ENCODE assay signal across 8 mouse cellular contexts in genomic region chr15:80254207-80254606, GRCm38 (mm10). TPM values are rescaled to one million over a fixed set of nuclear protein-coding genes. Genes with fewer than 3 reads are reported as not detected.
DNase-seq lines count a peak whose midpoint lies in the region; ATAC-seq and TF ChIP-seq lines count a peak whose summit lies in the region.

No protein-coding gene starts in this region.

- peaks cover 8% of the 10 kb centered on the region for H3K36me3 ChIP-seq in embryonic facial prominence, embryonic 11.5 days (replicated peaks; ENCODE audit: control insufficient read depth, insufficient read depth, low read depth, low read length)
- H3K36me3 ChIP-seq in hindbrain, embryonic 12.5 days, result peaks cover 57% of the 10 kb centered on the region
- peaks cover 72% of the 10 kb centered on the region for H3K36me3 ChIP-seq in liver, embryonic 15.5 days (replicated peaks)
- H3K36me3 ChIP-seq in small intestine, adult 2 months (ENCODE audit: control insufficient read depth, insufficient read depth, low read length), result peaks cover 35% of the 10 kb centered on the region

- no peak for TF ChIP-seq CTCF in small intestine, adult 2 months (IDR thresholded peaks at IDR 0.05; ENCODE audit: extremely low read depth, insufficient read length, insufficient replicate concordance, low read depth, low read length)

- no peak for ATAC-seq in embryonic facial prominence, embryonic 11.5 days (replicated peaks; ENCODE audit: insufficient number of reproducible peaks, low FRiP score, low TSS enrichment, low read depth)
- ATAC-seq in hindbrain, embryonic 12.5 days (ENCODE audit: low FRiP score), result no peak
- no peak for ATAC-seq in liver, embryonic 15.5 days (ENCODE audit: insufficient read depth)

- 51% methylated on average over 6 of the region's 6 CpGs for WGBS in embryonic facial prominence, embryonic 11.5 days
- WGBS in hindbrain, embryonic 12.5 days, result 54% methylated on average over 6 of the region's 6 CpGs
- WGBS in liver, embryonic 15.5 days (ENCODE audit: insufficient replicate concordance), result 46% methylated on average over 6 of the region's 6 CpGs
- 9% methylated on average over 6 of the region's 6 CpGs for WGBS in small intestine, adult 2 months

- peak; percentile 53 for DNase-seq in cerebellum, adult 11-12 months
- DNase-seq in cerebellum, postnatal 4 days (ENCODE audit: low spot score in 2 of 2), result no peak
- peak; percentile 91 for DNase-seq in 3T3-L1 (ENCODE audit: low read depth, low spot score)
- no peak for DNase-seq in embryonic facial prominence, embryonic 11.5 days (ENCODE audit: low spot score)
- no peak for DNase-seq in frontal cortex, postnatal 25 days (ENCODE audit: low spot score in 2 of 2)

- H3K4me1 ChIP-seq in embryonic facial prominence, embryonic 11.5 days (ENCODE audit: control insufficient read depth, insufficient read depth, low read length), result no peaks in the 10 kb centered on the region; the same call in 1 of the 2 replicates
- peaks cover 38% of the 10 kb centered on the region for H3K4me1 ChIP-seq in hindbrain, embryonic 12.5 days
- peaks cover 83% of the 10 kb centered on the region for H3K4me1 ChIP-seq in liver, embryonic 15.5 days (replicated peaks)
- H3K4me1 ChIP-seq in small intestine, adult 2 months (ENCODE audit: control insufficient read depth, insufficient read depth, insufficient read length, low read length), result peaks cover 37% of the 10 kb centered on the region

- H3K9ac ChIP-seq in embryonic facial prominence, embryonic 11.5 days (replicated peaks; ENCODE audit: low read length), result peak overlapping the region; percentile 56
- peak overlapping the region; percentile 82 for H3K9ac ChIP-seq in hindbrain, embryonic 12.5 days
- H3K9ac ChIP-seq in liver, embryonic 15.5 days, result peak overlapping the region; percentile 80

- peak overlapping the region; percentile 70 for H3K27ac ChIP-seq in embryonic facial prominence, embryonic 11.5 days (replicated peaks; ENCODE audit: low read depth, low read length)
- H3K27ac ChIP-seq in hindbrain, embryonic 12.5 days, result peak overlapping the region; percentile 99
- H3K27ac ChIP-seq in liver, embryonic 15.5 days (replicated peaks), result peak overlapping the region; percentile 99
- H3K27ac ChIP-seq in small intestine, adult 2 months (ENCODE audit: insufficient read depth, low read depth, low read length), result peak overlapping the region; percentile 99

- H3K4me2 ChIP-seq in embryonic facial prominence, embryonic 11.5 days (ENCODE audit: low read depth, low read length), result peak overlapping the region; percentile 67
- peak overlapping the region; percentile 92 for H3K4me2 ChIP-seq in hindbrain, embryonic 12.5 days (replicated peaks)
- H3K4me2 ChIP-seq in liver, embryonic 15.5 days, result peak overlapping the region; percentile 92

- H3K4me3 ChIP-seq in embryonic facial prominence, embryonic 11.5 days (ENCODE audit: low read depth, low read length), result peak overlapping the region; percentile 39
- peak overlapping the region; percentile 100 for H3K4me3 ChIP-seq in hindbrain, embryonic 12.5 days
- H3K4me3 ChIP-seq in liver, embryonic 15.5 days (replicated peaks), result peak overlapping the region; percentile 92
- peak overlapping the region; percentile 66 for H3K4me3 ChIP-seq in small intestine, adult 2 months (ENCODE audit: low read depth, low read length)

- H3K27me3 ChIP-seq in embryonic facial prominence, embryonic 11.5 days (ENCODE audit: control insufficient read depth, insufficient read depth, low read length), result no peaks in the 10 kb centered on the region
- H3K27me3 ChIP-seq in hindbrain, embryonic 12.5 days, result no peaks in the 10 kb centered on the region
- H3K27me3 ChIP-seq in liver, embryonic 15.5 days, result no peaks in the 10 kb centered on the region
- no peaks in the 10 kb centered on the region for H3K27me3 ChIP-seq in small intestine, adult 2 months (ENCODE audit: control insufficient read depth, insufficient read depth, low read length)

- no peaks in the 10 kb centered on the region for H3K9me3 ChIP-seq in embryonic facial prominence, embryonic 11.5 days (replicated peaks; ENCODE audit: control insufficient read depth, low read length)
- no peaks in the 10 kb centered on the region for H3K9me3 ChIP-seq in hindbrain, embryonic 12.5 days (replicated peaks)
- H3K9me3 ChIP-seq in liver, embryonic 15.5 days (replicated peaks), result no peaks in the 10 kb centered on the region

- TF ChIP-seq POLR2A in small intestine, adult 2 months (IDR thresholded peaks at IDR 0.05; ENCODE audit: low read depth, low read length), result no peak

RNA-seq across cellular contexts. Expression of gene Atf4, which starts 0.8 kb away (rescaled TPM):
- polyA plus RNA-seq in embryonic facial prominence, embryonic 11.5 days (2014; fragmentation: Nextera tagmentation; extraction: Ambion mirVana), result 120 and 123 TPM in 2 replicates
- 115 and 128 TPM in 2 replicates for polyA plus RNA-seq in hindbrain, embryonic 12.5 days (2016; fragmentation: Nextera tagmentation; extraction: Ambion mirVana)
- polyA plus RNA-seq in liver, embryonic 15.5 days (2015; fragmentation: Nextera tagmentation; extraction: Ambion mirVana), result 130 and 134 TPM in 2 replicates
- 127 and 274 TPM in 2 replicates for polyA plus RNA-seq in small intestine, adult 2 months (2012; rRNA removed)

RNA-seq across cellular contexts. Expression of gene Rps19bp1, which starts 9.9 kb away (rescaled TPM):
- 81.3 and 83.1 TPM in 2 replicates for polyA plus RNA-seq in embryonic facial prominence, embryonic 11.5 days (2014; fragmentation: Nextera tagmentation; extraction: Ambion mirVana)
- polyA plus RNA-seq in hindbrain, embryonic 12.5 days (2016; fragmentation: Nextera tagmentation; extraction: Ambion mirVana), result 59.9 and 65.8 TPM in 2 replicates
- 24.4 and 26.2 TPM in 2 replicates for polyA plus RNA-seq in liver, embryonic 15.5 days (2015; fragmentation: Nextera tagmentation; extraction: Ambion mirVana)
- polyA plus RNA-seq in small intestine, adult 2 months (2012; rRNA removed), result 19.1 and 19.3 TPM in 2 replicates

RNA-seq across cellular contexts. Expression of gene AC140267.1, which starts 18.6 kb away (rescaled TPM):
- polyA plus RNA-seq in embryonic facial prominence, embryonic 11.5 days (2014; fragmentation: Nextera tagmentation; extraction: Ambion mirVana), result not detected in 2 replicates
- polyA plus RNA-seq in hindbrain, embryonic 12.5 days (2016; fragmentation: Nextera tagmentation; extraction: Ambion mirVana), result not detected in 2 replicates
- not detected in 2 replicates for polyA plus RNA-seq in liver, embryonic 15.5 days (2015; fragmentation: Nextera tagmentation; extraction: Ambion mirVana)
- not detected in 2 replicates for polyA plus RNA-seq in small intestine, adult 2 months (2012; rRNA removed)

RNA-seq across cellular contexts. Expression of gene Mief1, which starts 20.4 kb away (rescaled TPM):
- 35.7 and 36.7 TPM in 2 replicates for polyA plus RNA-seq in embryonic facial prominence, embryonic 11.5 days (2014; fragmentation: Nextera tagmentation; extraction: Ambion mirVana)
- 41.3 and 43.8 TPM in 2 replicates for polyA plus RNA-seq in hindbrain, embryonic 12.5 days (2016; fragmentation: Nextera tagmentation; extraction: Ambion mirVana)
- 16.2 and 17.0 TPM in 2 replicates for polyA plus RNA-seq in liver, embryonic 15.5 days (2015; fragmentation: Nextera tagmentation; extraction: Ambion mirVana)
- polyA plus RNA-seq in small intestine, adult 2 months (2012; rRNA removed), result 9.4 and 16.7 TPM in 2 replicates

RNA-seq across cellular contexts. Expression of gene Cacna1i, which starts 32.8 kb away (rescaled TPM):
- polyA plus RNA-seq in embryonic facial prominence, embryonic 11.5 days (2014; fragmentation: Nextera tagmentation; extraction: Ambion mirVana), result 0.11 TPM in 1 of 2 replicates, not detected in the other
- polyA plus RNA-seq in hindbrain, embryonic 12.5 days (2016; fragmentation: Nextera tagmentation; extraction: Ambion mirVana), result 0.18 TPM in 2 replicates
- polyA plus RNA-seq in liver, embryonic 15.5 days (2015; fragmentation: Nextera tagmentation; extraction: Ambion mirVana), result 0.01 TPM in 1 of 2 replicates, not detected in the other
- polyA plus RNA-seq in small intestine, adult 2 months (2012; rRNA removed), result 0.46 and 0.85 TPM in 2 replicates

Comparison
In these comparisons a context has a peak if more than half of its experiments do, and no peak if none do; other contexts are left out.
1. DNase-seq: peak in cerebellum, adult 11-12 months (single experiment) and 3T3-L1 (single experiment); none in cerebellum, postnatal 4 days (0 of 2), embryonic facial prominence, embryonic 11.5 days (single experiment) and frontal cortex, postnatal 25 days (0 of 2).
2. H3K4me3 ChIP-seq: peak in every context shown above with its lines; median percentile 100 in hindbrain, embryonic 12.5 days; 92 in liver, embryonic 15.5 days; 66 in small intestine, adult 2 months; 39 in embryonic facial prominence, embryonic 11.5 days.
3. Peak in every context shown above with its lines, with median percentiles within 50 percentile points of each other: H3K27ac ChIP-seq, H3K4me2 ChIP-seq and H3K9ac ChIP-seq.